Mouse (Mus musculus): Measurements from ENCODE around the gene Abcg1. TPM values are rescaled to one million over a fixed set of nuclear protein-coding genes. Genes with fewer than 3 reads are reported as not detected.

Gene Abcg1
- polyA plus RNA-seq, 1 experiment from 2014 or later = 21.8 TPM

DNA sequence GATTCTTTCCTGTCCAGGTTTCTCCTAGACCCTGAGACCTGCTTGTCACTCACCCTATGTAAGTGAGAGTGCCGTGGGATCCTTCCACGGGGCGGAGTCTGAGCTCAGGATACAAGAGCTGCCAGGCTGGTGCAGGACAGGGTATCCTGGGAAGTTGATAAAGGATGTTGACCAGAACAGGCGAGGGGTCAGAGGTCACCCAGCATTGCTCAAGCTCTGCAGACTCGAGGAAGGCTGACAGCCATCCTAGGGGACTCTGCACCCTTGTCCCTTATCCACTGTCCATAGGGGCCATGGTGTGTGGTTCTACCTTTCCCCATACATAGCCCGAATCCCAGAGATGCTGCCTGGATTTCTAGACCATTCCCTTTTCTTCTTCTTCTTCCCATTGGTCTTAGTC, 58.6 kb downstream of the Abcg1 start:
- WGBS = 71% methylated on average over 6 of the region's 6 CpGs
- ATAC-seq = no peak
- Histone ChIP-seq H3K4me3 (replicated peaks) (no peak overlapping the region), H3K27me3 (no peaks in the 10 kb centered on the region), H3K27ac (no peak overlapping the region), H3K9ac (replicated peaks) (no peak overlapping the region), H3K9me3 (no peaks in the 10 kb centered on the region), H3K4me1 (replicated peaks) (peaks cover 18% of the 10 kb centered on the region), H3K4me2 (replicated peaks) (no peak overlapping the region), H3K36me3 (peaks cover 49% of the 10 kb centered on the region)

DNA sequence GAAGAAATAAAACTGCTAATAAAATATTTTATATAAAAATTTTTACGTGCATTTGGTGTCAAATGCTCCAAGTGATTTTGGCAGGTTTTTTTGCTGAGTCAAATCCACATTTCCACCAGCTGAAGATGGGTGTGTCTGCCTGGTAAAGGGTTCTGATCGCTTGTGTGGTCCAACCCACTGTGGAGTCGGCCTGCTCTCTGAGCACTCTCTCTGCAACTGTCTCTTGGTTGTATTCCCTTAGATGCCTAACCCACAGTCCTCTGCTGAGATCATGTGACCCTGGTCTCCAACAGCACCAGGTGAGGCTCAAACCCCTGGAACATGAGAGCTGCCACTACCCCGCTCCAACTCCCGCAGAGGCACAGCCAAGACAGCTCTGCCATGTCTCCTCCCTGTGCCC, 60.5 kb downstream of the Abcg1 start:
- H3K9me3 ChIP-seq = no peaks in the 10 kb centered on the region
- no peaks in the 10 kb centered on the region for H3K27me3 ChIP-seq
- peaks cover 32% of the 10 kb centered on the region for H3K36me3 ChIP-seq
- H3K4me3 ChIP-seq (replicated peaks) = no peak overlapping the region
- no peak overlapping the region for H3K4me2 ChIP-seq (replicated peaks)
- H3K4me1 ChIP-seq (replicated peaks) = peaks cover 16% of the 10 kb centered on the region
- no peak for ATAC-seq
- WGBS = 89% methylated on average over 5 of the region's 5 CpGs
- H3K9ac ChIP-seq (replicated peaks) = no peak overlapping the region
- no peak overlapping the region for H3K27ac ChIP-seq

DNA sequence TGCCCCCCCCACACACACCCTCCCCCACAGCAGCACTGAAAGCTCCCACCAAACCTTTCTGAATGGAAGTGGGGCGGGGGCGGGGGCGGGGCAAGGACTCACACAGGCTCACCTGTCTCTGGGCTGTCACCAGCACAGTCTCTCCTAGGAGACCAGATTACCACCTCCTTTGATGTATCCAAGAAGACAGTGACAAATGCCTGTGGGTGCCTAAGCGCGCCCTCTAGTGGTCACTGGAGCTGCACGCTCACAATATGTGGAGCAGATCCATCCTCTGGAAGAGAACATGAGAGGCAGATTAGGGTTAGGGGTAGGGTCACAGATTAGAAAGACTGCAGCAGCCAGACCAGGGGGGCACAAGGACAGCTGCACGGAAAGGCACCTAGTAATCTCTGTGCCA, 62.0 kb downstream of the Abcg1 start:
- H3K27ac ChIP-seq = no peak overlapping the region
- no peak overlapping the region for H3K9ac ChIP-seq (replicated peaks)
- ATAC-seq = peak; percentile 75
- H3K36me3 ChIP-seq = peaks cover 23% of the 10 kb centered on the region
- 10% methylated on average over 7 of the region's 7 CpGs for WGBS
- H3K4me1 ChIP-seq (replicated peaks) = 0 out of 2 replicates have a peak, but pooled peaks cover 3% of the 10 kb centered on the region
- H3K27me3 ChIP-seq = no peaks in the 10 kb centered on the region
- no peak overlapping the region for H3K4me3 ChIP-seq (replicated peaks)
- H3K4me2 ChIP-seq (replicated peaks) = no peak overlapping the region
- H3K9me3 ChIP-seq = no peaks in the 10 kb centered on the region; the same call in 1 of the 2 replicates

DNA sequence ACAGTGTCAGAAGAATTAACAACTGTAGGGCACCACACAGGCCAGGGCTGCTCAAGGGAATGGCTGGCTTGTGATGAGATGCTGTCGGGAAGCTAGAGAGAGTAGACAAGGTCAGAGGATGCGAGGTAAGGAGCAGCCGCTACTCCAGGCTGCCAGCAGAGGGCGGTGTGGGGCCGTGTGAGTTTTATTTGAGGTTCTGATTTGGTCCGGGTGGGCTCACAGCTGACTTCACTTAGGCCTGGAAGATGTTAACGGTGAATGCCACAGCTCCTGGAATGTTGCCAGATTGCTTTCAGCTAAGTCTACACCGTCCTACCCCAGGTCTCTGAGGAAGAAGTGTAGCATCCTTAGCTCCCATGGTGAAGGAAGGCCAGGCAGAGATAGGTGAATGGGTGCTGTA, 64.5 kb downstream of the Abcg1 start:
- no peak overlapping the region for H3K27ac ChIP-seq
- WGBS = 13% methylated on average over 8 of the region's 8 CpGs
- H3K9me3 ChIP-seq = no peaks in the 10 kb centered on the region; the same call in 1 of the 2 replicates
- ATAC-seq = no peak
- no peak overlapping the region for H3K4me3 ChIP-seq (replicated peaks)
- peaks cover 11% of the 10 kb centered on the region for H3K4me1 ChIP-seq (replicated peaks)
- peaks cover 7% of the 10 kb centered on the region for H3K36me3 ChIP-seq
- no peak overlapping the region for H3K4me2 ChIP-seq (replicated peaks)
- no peaks in the 10 kb centered on the region for H3K27me3 ChIP-seq
- H3K9ac ChIP-seq (replicated peaks) = no peak overlapping the region

DNA sequence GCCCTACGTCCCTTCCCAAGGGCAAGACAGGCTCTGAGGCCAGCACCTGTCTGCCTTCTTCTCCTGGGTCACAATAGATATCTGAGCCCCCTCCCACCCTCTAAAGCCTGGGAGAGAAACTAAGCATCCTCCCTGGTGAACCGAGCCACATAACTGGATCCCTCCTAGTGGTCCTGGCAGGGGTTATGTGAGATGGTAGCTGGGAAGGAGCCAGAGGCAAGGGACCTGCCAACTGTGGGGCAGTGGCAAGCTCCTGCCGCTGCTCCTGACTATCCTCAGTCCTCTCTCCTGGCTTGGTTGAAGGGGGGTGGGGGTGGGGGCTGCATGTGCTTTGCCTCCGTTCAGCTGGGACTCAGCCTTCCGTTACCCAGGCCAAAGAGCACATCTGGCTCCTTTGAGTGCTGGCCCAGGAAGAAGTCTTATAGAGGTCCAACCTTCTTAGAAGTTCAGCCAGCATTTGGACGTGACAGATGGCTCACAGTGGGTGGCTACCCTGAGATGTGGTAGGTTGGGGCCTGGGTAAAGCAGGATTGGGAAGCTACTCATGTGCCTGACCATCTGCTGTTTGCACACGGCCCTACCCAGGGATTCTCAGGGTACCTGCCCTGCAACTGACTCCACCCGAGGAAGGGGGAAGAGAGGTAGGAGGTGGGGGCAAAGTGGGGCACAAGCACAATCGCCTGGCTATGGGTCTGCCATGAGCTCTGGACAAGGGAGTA, 68.2 kb downstream of the Abcg1 start:
- 0 out of 2 replicates have a peak overlapping the region, but pooled peaks have one; percentile 14 for H3K27ac ChIP-seq
- no peaks in the 10 kb centered on the region for H3K27me3 ChIP-seq
- peaks cover 15% of the 10 kb centered on the region for H3K4me1 ChIP-seq (replicated peaks)
- no peak overlapping the region for H3K9ac ChIP-seq (replicated peaks)
- ATAC-seq = peak; percentile 35; the same call in 1 of the 2 replicates
- H3K4me3 ChIP-seq (replicated peaks) = no peak overlapping the region
- 44% methylated on average over 8 of the region's 9 CpGs for WGBS
- no peak overlapping the region for H3K4me2 ChIP-seq (replicated peaks)
- H3K36me3 ChIP-seq = no peaks in the 10 kb centered on the region
- H3K9me3 ChIP-seq = no peaks in the 10 kb centered on the region; the same call in 1 of the 2 replicates

DNA sequence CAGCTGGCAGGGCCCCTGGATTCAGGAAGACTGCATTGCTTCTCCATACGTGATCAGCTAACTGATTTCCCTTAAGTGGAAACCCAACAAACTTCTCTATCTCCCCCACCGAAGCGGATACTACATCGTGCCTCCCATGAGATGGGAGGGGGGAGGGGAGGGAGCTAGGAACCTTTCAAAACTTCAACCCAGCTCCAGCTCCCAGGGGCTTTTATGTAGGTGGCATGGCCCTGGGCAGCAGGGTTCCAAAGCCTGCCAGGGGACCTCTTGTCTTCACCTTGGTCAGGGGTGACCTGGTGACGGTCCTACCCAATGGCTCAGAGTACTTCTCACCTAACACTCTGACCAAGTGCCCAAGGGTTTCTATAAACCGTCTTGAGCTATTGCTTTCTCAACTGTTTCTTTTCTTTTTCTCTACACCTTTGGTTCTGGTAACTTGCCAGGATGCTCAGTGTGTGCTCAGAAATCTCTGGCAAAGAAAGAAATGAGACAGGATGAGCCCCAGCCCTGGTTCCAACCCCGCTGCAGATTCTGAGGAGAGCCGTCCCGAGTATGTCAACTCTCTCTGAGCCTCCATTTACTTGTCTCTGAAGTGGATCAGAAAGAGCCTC, 71.3 kb downstream of the Abcg1 start:
- Histone ChIP-seq H3K4me3 (replicated peaks) (no peak overlapping the region), H3K36me3 (no peaks in the 10 kb centered on the region), H3K27ac (no peak overlapping the region), H3K4me1 (replicated peaks) (peaks cover 15% of the 10 kb centered on the region), H3K4me2 (replicated peaks) (no peak overlapping the region), H3K27me3 (no peaks in the 10 kb centered on the region), H3K9me3 (no peaks in the 10 kb centered on the region; the same call in 1 of the 2 replicates), H3K9ac (replicated peaks) (no peak overlapping the region)
- WGBS = 88% methylated on average over 9 of the region's 9 CpGs
- ATAC-seq = no peak

DNA sequence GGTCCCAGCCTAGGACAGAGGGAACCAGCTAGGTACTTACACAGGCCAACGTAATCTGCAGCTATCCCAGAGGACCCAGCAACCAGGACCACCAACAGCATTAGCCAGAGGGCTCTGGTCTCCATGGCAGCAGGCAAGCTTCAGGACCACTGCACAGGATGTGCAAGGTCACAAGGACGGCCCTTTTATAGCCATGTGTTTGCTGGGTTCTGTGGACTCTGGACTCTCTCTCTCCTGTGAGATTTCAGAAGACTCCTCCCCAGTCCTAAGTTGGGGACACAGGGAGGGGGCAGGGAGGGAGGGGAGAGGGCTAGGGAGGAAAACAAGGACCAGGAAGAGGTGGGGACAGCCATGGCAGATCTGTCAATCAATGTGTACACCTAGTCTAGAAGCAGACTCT, 72.0 kb downstream of the Abcg1 start, which contains the start of gene Tff3:
Gene Tff3, minus strand, starts transcription at position 195 of the 400 bp plus-strand sequence.
- no peak within 1 kb of the TSS for H3K27ac ChIP-seq
- no peaks in the 10 kb centered on the region for H3K27me3 ChIP-seq
- H3K4me2 ChIP-seq (replicated peaks) = no peak within 1 kb of the TSS
- H3K36me3 ChIP-seq = no peaks in the 10 kb centered on the region
- peaks cover 15% of the 10 kb centered on the region for H3K4me1 ChIP-seq (replicated peaks)
- H3K9me3 ChIP-seq = no peaks in the 10 kb centered on the region; the same call in 1 of the 2 replicates
- no peak within 1 kb of the TSS for H3K4me3 ChIP-seq (replicated peaks)
- 17% methylated on average over 2 of the region's 2 CpGs for WGBS
- H3K9ac ChIP-seq (replicated peaks) = no peak within 1 kb of the TSS
- 0 out of 2 replicates have a peak, but pooled peaks have one; percentile 30 for ATAC-seq

DNA sequence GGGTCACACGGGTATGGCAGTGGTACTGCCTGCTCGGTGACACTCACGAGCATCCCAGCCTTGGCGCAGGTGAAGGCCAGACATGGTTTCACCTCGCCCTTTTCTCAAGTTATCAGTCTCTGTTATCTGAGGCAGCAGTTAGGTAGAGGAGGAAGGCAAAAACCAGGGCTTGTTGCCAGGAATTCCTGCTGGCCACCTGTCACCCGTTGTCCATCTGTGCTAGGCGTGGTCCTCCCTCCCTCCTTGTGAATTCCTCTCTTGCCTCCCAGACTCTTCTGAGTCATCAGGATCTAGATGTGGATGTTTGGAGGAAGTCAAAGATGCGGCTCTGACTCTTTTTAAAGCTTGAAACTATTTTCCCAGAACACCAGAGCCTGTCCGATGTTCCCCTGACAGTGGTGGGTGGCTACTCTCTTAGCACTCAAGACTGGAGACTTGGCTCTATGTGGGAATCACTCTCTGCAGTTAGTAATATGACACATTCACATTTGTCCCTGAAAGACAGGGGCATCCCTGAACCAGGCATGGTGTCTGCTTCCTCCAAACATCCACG, 73.9 kb downstream of the Abcg1 start:
- Histone ChIP-seq H3K4me2 (replicated peaks) (no peak overlapping the region), H3K36me3 (no peaks in the 10 kb centered on the region), H3K9ac (replicated peaks) (no peak overlapping the region), H3K27me3 (no peaks in the 10 kb centered on the region), H3K4me1 (replicated peaks) (peaks cover 8% of the 10 kb centered on the region; the same call in 1 of the 2 replicates), H3K4me3 (replicated peaks) (no peak overlapping the region), H3K9me3 (no peaks in the 10 kb centered on the region), H3K27ac (no peak overlapping the region)
- ATAC-seq = no peak
- WGBS = 87% methylated on average over 10 of the region's 10 CpGs

DNA sequence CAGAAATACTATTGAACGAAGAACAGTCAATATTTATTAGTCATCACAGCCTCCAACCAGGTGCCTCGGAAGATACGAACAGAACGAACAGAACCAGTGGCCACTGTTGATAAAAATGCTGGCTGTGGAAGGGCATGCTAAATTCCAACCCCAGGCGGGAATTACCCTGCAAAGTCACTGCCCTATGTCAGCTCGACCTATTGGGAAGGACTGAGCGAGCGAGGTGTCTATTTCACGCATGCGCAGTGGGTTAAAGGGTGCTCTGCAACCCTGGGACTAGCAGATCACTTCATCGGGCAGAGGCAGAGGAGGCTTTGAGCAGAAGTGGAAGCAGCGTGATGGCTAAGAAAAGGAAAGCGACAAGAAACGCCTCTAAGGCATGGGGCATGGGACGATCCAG, 76.3 kb downstream of the Abcg1 start:
- no peak for ATAC-seq
- H3K27me3 ChIP-seq = no peaks in the 10 kb centered on the region
- WGBS = 85% methylated on average over 15 of the region's 15 CpGs

DNA sequence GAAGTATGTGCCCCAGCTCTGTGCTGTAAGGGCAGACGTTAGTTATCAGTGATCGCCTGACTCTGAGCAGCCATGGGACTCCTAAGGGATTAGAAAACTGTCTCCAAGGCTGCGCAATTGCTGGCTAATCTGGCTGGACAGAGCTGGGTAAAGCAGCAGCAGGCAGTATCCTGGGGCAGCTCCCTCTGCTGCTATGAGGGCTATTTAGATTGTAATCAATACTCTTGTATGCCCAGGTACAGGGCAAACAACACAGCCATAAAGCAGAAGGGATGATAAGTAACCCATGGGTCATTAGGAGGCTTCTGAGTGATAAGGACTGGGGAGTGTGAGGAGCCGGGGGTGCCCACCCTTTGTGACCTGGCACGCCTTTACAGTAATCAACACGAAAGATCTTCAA, 77.4 kb downstream of the Abcg1 start:
- 76% methylated on average over 6 of the region's 6 CpGs for WGBS
- Histone ChIP-seq H3K27ac (no peak overlapping the region), H3K4me1 (replicated peaks) (no peaks in the 10 kb centered on the region), H3K36me3 (no peaks in the 10 kb centered on the region), H3K4me3 (replicated peaks) (no peak overlapping the region), H3K27me3 (no peaks in the 10 kb centered on the region), H3K9me3 (no peaks in the 10 kb centered on the region), H3K4me2 (replicated peaks) (no peak overlapping the region), H3K9ac (replicated peaks) (no peak overlapping the region)
- no peak for ATAC-seq

More for the DNA sequence above, 76.3 kb downstream of the Abcg1 start:
- Histone ChIP-seq H3K4me1 (replicated peaks) (peaks cover 8% of the 10 kb centered on the region; the same call in 1 of the 2 replicates), H3K27ac (no peak overlapping the region), H3K9ac (replicated peaks) (no peak overlapping the region), H3K9me3 (no peaks in the 10 kb centered on the region), H3K4me2 (replicated peaks) (no peak overlapping the region), H3K4me3 (replicated peaks) (no peak overlapping the region), H3K36me3 (no peaks in the 10 kb centered on the region)

DNA sequence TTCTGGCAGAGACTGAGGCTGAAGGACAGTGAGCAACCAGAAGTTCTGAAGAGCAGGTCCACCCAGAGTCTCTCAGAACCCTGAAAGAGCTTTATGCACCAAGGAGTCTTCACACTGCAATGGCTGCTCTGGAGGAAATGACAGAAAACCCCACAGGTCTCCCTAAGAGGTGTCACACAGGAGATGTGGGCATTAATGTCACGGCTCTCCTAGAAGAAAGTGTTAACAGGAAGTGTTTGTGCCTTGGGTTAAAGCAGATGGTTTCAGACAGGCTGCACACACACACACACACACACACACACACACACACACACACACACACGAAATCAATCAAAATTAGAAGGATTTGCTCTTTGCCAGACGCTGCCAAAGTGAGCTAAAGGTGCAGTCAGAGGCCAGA, 78.8 kb downstream of the Abcg1 start:
- Histone ChIP-seq H3K27me3 (no peaks in the 10 kb centered on the region), H3K9me3 (no peaks in the 10 kb centered on the region), H3K4me1 (replicated peaks) (no peaks in the 10 kb centered on the region), H3K27ac (no peak overlapping the region), H3K4me2 (replicated peaks) (no peak overlapping the region), H3K4me3 (replicated peaks) (no peak overlapping the region), H3K36me3 (no peaks in the 10 kb centered on the region), H3K9ac (replicated peaks) (no peak overlapping the region)
- 66% methylated on average over 3 of the region's 3 CpGs for WGBS
- no peak for ATAC-seq

DNA sequence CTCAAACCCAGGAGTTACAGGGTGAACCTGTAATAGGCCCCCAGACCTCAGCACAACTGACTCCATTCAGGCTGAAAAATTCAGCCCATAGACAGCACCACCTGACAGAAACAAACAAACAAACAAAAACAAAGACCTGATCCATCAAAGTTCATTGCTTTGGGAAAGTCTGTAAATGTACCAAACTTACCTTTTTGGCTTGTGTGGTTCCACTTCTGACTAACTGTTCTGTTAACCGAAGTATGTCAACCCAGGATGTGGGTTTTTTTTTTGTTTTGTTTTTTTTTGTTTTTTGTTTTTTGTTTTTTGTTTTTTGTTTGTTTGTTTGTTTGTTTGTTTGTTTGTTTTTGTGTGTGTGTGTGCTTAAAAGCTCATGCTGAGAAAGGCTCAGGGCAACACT, 79.3 kb downstream of the Abcg1 start:
- Histone ChIP-seq H3K9ac (replicated peaks) (no peak overlapping the region), H3K4me3 (replicated peaks) (no peak overlapping the region), H3K27me3 (no peaks in the 10 kb centered on the region), H3K27ac (no peak overlapping the region), H3K9me3 (no peaks in the 10 kb centered on the region), H3K4me1 (replicated peaks) (no peaks in the 10 kb centered on the region), H3K36me3 (no peaks in the 10 kb centered on the region), H3K4me2 (replicated peaks) (no peak overlapping the region)
- ATAC-seq = no peak
- WGBS = 93% methylated on average over 1 of the region's 1 CpGs
